Mouse (Mus musculus) Muller cell, postnatal 12 days (primary cell): ENCODE results near the gene Gm8947.
A peak's percentile ranks its signal among the peaks of the same experiment; 100 is the strongest.

ENCODE experiments used
- DNase-seq: peaks from one replicate; pipeline ENCODE4 v3.0.0-alpha.2; 2015; ENCODE audit errors: inconsistent ontology term

Gene Gm8947

DNA sequence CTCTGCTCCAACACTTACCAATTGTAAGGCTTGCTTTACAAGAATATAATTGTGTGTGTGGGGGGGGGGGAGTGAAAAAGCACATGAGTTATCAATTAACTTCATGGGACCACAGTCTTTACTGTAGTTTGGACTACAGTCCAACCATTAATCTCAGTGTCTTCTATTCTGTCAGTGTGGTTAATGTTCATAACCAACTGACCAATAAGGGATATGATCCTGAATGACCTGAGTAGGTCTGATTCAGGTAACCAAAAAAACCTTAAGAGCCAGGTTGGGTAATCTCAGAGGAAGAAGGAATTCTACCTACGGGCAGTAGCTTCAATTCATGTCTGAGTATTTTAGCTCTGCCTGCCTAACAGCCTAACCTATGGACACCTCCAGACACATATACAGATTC is 32.4 kb downstream of the Gm8947 start:
- DNase-seq = no peak

- DNase-seq = no peak
Measured at GRCm38 (mm10) chr1:151227506-151227905, 35.3 kb downstream of the Gm8947 start.

DNA sequence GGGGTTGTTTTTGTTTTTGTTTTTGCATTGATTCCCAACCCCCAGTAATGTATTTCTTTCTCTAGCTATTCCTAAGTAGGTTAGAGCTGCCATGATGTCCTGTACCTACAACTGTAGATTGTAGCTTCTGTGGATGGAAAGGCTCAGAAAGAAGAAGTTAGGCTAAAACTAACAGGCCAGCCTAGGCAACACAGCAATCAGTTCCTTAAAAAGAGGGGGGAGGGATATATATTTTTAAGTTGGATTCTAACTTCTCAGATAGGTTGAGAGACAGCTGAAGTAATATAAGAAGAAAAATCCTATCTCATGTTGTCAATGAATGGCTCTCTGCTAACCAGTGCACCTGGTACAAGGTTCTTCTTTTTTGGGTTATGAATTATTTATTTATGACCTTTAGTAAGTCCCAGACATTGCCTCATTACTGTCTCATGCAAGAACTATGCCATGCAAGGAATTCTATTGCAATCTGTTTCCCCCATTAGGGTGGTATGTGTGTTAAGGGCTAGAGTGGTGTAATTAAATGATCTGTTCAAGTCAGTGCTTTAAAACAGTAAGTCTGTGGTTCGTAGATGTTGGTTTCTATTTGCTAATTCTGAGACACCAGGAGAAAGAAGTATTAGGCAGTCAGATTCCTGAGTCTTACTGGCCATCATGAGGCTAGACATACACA is 36.3 kb downstream of the Gm8947 start:
- peak; percentile 63 for DNase-seq

GRCm38 (mm10) chr1:151232346-151232745 is 40.2 kb downstream of the Gm8947 start:
- no peak for DNase-seq

GRCm38 (mm10) chr1:151233756-151234155 is 41.6 kb downstream of the Gm8947 start:
- DNase-seq = no peak

DNA sequence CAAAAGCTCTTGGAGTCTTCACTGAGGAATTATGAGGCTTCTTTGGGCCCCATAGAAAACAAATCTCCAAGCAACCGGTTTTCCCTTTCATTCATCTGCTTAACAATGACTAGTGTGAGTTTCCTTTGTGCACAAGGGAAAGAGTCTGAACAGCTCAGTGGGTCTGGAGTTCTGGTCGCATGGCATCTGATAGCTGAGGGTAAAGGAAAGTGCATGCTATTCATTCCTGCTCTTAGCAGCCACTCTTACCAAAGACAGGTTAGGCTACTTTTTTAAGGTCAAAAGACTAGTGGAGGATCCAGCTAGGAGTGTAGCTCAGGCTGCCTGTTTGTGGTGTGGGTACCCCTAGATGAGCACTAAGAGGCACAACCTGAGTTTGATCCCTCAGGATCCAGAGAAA is 43.4 kb downstream of the Gm8947 start:
- DNase-seq = no peak

DNA sequence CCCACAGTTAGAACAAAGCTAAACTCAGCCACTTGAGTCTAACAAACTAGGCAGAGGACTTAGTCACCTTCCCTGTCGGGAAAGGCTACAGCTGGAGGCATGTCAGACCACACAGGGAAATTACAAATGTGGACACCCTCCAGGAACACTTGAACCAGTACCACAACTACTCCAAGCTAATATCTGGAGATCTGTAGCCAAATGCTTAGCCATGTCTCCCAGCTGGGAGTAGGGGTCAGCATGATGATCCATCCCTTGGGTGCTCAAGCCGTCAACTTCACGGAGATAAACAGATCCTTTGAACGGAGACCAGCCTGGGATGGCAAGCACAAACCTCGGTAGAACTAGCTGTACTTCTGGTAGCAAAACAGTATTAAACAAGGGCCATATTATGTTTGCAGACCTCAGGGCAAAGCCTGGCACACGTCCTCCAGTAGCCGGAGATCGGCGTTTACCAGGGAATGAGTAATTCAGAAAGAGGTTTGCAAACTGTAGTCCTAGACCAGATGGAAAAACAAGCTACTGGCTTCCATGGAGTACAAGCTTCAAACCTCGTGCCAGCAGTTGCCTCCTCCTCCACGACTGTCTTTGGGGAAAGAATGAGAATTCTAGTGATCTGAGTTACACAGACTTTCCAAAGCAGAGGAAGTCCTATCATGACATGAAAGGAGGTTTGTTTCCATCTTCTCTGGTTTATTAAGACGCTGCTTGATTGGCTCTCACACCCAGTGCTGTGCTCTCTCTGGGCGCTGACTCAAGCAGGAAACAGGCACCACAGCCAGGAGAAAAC is 44.2 kb downstream of the Gm8947 start:
- peak; percentile 64 for DNase-seq

GRCm38 (mm10) chr1:151237780-151238179 is 45.6 kb downstream of the Gm8947 start:
- no peak for DNase-seq

- DNase-seq = no peak
Measured at GRCm38 (mm10) chr1:151243332-151243731, 51.2 kb downstream of the Gm8947 start.
